Mouse (Mus musculus) lung, adult 2 months (tissue): Measurements from ENCODE around the gene Wfdc8. TPM values are rescaled to one million over a fixed set of nuclear protein-coding genes. Genes with fewer than 3 reads are reported as not detected.

Experiments
- DNase-seq: peaks from one replicate; pipeline ENCODE4 v3.0.0; 2022
- H3K4me1 ChIP-seq: fragments of 200-500 bp; 2 replicates; pipeline ENCODE4 v1.6.1; 2011; ENCODE audit warnings: low read length; ENCODE audit not compliant: control insufficient read depth, insufficient read depth
- H3K4me3 ChIP-seq: fragments of 200-500 bp; replicated peaks from 2 replicates; pipeline ENCODE3; 2011; ENCODE audit warnings: low read depth, mild to moderate bottlenecking, control low read depth, low read length; ENCODE audit errors: extremely low read depth
- CTCF ChIP-seq: fragments of 200-500 bp; IDR thresholded peaks from 2 replicates; pipeline ENCODE4 v1.5.1; 2011; ENCODE audit warnings: mild to moderate bottlenecking, low read length, control low read depth; ENCODE audit not compliant: insufficient read depth
- POLR2A ChIP-seq: fragments of 200-500 bp; IDR thresholded peaks from 2 replicates; pipeline ENCODE4 v1.6.1; 2011; ENCODE audit warnings: low read depth, mild to moderate bottlenecking, control low read depth, low read length, borderline replicate concordance; ENCODE audit errors: extremely low read depth
- WGBS: fragments of 180-500 bp; shearing (Covaris S2); methylation state at CpG from one replicate; pipeline ENCODE4 v1.1.7; 2018; 5-methylcytosine and 5-hydroxymethylcytosine counted together
- polyA plus RNA-seq: library from polyadenylated mRNA; depleted of rRNA; stranded (reverse); fragments of >200 nt; gene quantifications from 2 replicates; pipeline ENCODE4 v1.2.3, GENCODE M21; 2012; rRNA removed

Wfdc8 gene
- polyA plus RNA-seq, 1 experiment, result 5.3 TPM

DNA sequence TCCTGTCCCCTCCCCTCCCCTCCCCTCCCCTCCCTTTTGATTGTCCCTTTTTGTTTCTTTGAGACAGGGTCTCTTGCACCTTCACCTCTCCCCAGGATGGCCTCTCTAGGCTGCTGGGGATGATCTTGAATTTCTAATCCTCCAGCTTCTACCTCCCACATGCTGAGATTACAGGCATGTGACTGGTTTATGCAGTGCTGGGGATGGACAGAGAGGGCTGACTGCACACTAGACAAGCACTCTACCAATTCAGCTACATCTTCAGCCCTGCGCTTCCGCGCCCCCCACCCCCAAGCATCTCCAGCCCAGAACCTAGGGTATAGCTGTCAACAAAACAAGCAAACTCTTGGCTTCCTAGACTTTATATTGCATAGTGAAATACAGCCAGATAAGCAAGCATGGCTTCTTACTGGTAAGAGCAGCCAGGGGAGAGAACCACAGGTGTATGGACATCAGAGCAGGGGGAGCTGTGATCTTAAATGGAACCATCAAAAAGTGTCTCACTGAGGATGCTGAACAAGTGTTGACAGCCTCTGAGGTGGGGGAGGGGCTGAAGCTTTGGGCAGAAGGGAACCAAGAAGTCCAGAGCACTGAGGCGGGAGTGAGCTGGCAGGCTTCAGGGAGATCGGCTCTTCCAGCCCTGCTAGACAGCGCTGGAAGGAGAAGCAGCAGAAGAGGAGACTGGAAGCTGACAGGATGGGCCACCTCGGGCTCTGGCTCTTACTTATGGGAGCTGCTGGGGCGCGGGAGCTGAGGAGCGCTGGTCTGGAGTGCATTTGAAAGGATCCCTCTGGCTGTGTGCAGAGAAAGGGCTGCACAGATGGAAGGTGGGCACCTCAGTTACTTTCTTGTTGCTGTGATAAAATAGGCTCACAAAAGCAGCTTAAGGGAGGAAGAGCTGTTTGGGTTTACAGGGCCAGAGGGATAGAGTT, 63.2 kb downstream of the Wfdc8 start:
- WGBS, result 28% methylated on average over 10 of the region's 10 CpGs
- DNase-seq, result no peak
- Histone ChIP-seq H3K4me1 (0 out of 2 replicates have a peak, but pooled peaks cover 3% of the 10 kb centered on the region), H3K4me3 (no peak overlapping the region)
- no peak for TF ChIP-seq POLR2A
- no peak for TF ChIP-seq CTCF

DNA sequence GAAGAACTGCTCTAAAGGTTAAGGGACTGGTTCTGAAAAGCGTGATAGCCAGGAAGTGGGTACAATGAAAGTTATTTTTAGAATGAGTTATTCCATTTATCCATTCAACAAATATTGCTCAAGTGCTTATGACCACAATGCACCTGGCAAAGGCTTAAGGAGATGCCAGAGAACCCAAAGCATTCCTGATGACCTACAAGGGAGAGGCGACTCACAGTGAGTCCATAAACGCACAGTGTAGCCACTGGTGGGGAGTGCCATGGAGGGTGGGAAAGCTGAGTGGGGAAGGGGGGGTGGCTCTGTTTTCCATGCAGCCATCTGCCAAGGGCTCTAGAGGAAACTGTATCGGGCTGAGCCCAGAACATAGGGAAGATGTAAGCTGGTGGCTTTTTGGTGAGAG, 64.1 kb downstream of the Wfdc8 start:
- Histone ChIP-seq H3K4me1 (peaks cover 5% of the 10 kb centered on the region; the same call in 1 of the 2 replicates), H3K4me3 (peak overlapping the region; percentile 14)
- WGBS, result 24% methylated on average over 4 of the region's 4 CpGs
- peak; percentile 43 for DNase-seq
- TF ChIP-seq CTCF, result no peak
- peak; percentile 36; the same call in 1 of the 2 replicates for TF ChIP-seq POLR2A

Other genes starting within 250 kb of the Wfdc8 start
- gene Slpi, start 224.5 kb downstream of the Wfdc8 start, polyA plus RNA-seq, result 64.8 and 662 TPM in 2 replicates
- 86.8 and 101 TPM in 2 replicates for gene Rbpjl, start 210.5 kb downstream of the Wfdc8 start, polyA plus RNA-seq
- gene Matn4, start 208.5 kb downstream of the Wfdc8 start, polyA plus RNA-seq, result 78.0 and 80.1 TPM in 2 replicates
- 75.1 and 91.1 TPM in 2 replicates for gene Sdc4, start 169.7 kb downstream of the Wfdc8 start, polyA plus RNA-seq
- gene Sys1, start 156.7 kb downstream of the Wfdc8 start, polyA plus RNA-seq, result 89.8 and 133 TPM in 2 replicates
- 47.7 and 52.2 TPM in 2 replicates for gene Gm20458, start 152.7 kb downstream of the Wfdc8 start, polyA plus RNA-seq
- not detected in 2 replicates for gene Trp53tg5, start 139.9 kb downstream of the Wfdc8 start, polyA plus RNA-seq
- 52.6 and 72.9 TPM in 2 replicates for gene Dbndd2, start 127.5 kb downstream of the Wfdc8 start, polyA plus RNA-seq
- 93.8 and 104 TPM in 2 replicates for gene Pigt, start 116.1 kb downstream of the Wfdc8 start, polyA plus RNA-seq
- 1,286 and 1,630 TPM in 2 replicates for gene Wfdc2, start 51.2 kb downstream of the Wfdc8 start, polyA plus RNA-seq
- gene Spint3, start 40.2 kb downstream of the Wfdc8 start, polyA plus RNA-seq, result not detected in 2 replicates
- gene Wfdc6a, start 28.2 kb downstream of the Wfdc8 start, polyA plus RNA-seq, result 2.3 and 2.4 TPM in 2 replicates
- gene Eppin, start 20.0 kb downstream of the Wfdc8 start, polyA plus RNA-seq, result 0.27 and 0.65 TPM in 2 replicates
- 1.3 and 1.9 TPM in 2 replicates for gene Wfdc6b, start 104 bp downstream of the Wfdc8 start, polyA plus RNA-seq
- gene Wfdc16, start 25.2 kb upstream of the Wfdc8 start, polyA plus RNA-seq, result 0.97 and 1.9 TPM in 2 replicates
- gene Wfdc10, start 42.4 kb upstream of the Wfdc8 start, polyA plus RNA-seq, result 7.9 and 10.9 TPM in 2 replicates
- not detected in 2 replicates for gene Wfdc9, start 43.0 kb upstream of the Wfdc8 start, polyA plus RNA-seq
- not detected in 2 replicates for gene Wfdc11, start 60.5 kb upstream of the Wfdc8 start, polyA plus RNA-seq
- 0.98 and 1.3 TPM in 2 replicates for gene Wfdc13, start 71.5 kb upstream of the Wfdc8 start, polyA plus RNA-seq
- gene Spint4, start 84.9 kb upstream of the Wfdc8 start, polyA plus RNA-seq, result not detected in 2 replicates
- not detected in 2 replicates for gene Spint5, start 101.7 kb upstream of the Wfdc8 start, polyA plus RNA-seq
- 1.3 and 2.3 TPM in 2 replicates for gene Wfdc3, start 132.3 kb upstream of the Wfdc8 start, polyA plus RNA-seq
- 25.5 and 63.1 TPM in 2 replicates for gene Dnttip1, start 132.4 kb upstream of the Wfdc8 start, polyA plus RNA-seq
- gene Ube2c, start 156.3 kb upstream of the Wfdc8 start, polyA plus RNA-seq, result 6.2 and 9.7 TPM in 2 replicates
- 237 TPM in 1 of 2 replicates, not detected in the other for gene Tnnc2, start 166.3 kb upstream of the Wfdc8 start, polyA plus RNA-seq
- gene Snx21, start 172.2 kb upstream of the Wfdc8 start, polyA plus RNA-seq, result 52.0 and 61.8 TPM in 2 replicates
- 35.7 and 38.6 TPM in 2 replicates for gene Acot8, start 191.3 kb upstream of the Wfdc8 start, polyA plus RNA-seq
- 3.1 and 3.8 TPM in 2 replicates for gene Zswim3, start 191.5 kb upstream of the Wfdc8 start, polyA plus RNA-seq
- 9.8 and 10.3 TPM in 2 replicates for gene Zswim1, start 209.1 kb upstream of the Wfdc8 start, polyA plus RNA-seq
- gene Spata25, start 214.9 kb upstream of the Wfdc8 start, polyA plus RNA-seq, result 0.54 and 1.1 TPM in 2 replicates
- gene Ctsa, start 219.2 kb upstream of the Wfdc8 start, polyA plus RNA-seq, result 289 and 294 TPM in 2 replicates
- gene Neurl2, start 219.8 kb upstream of the Wfdc8 start, polyA plus RNA-seq, result 14.8 and 17.9 TPM in 2 replicates
- 873 and 1,096 TPM in 2 replicates for gene Pltp, start 244.1 kb upstream of the Wfdc8 start, polyA plus RNA-seq